Mouse (Mus musculus): ENCODE measurements around the gene Rab9. TPM values are rescaled to one million over a fixed set of nuclear protein-coding genes. Genes with fewer than 3 reads are reported as not detected.
A peak's percentile ranks its signal among the peaks of the same experiment; 100 is the strongest.

The Rab9 gene
- polyA plus RNA-seq, 1 experiment from 2014 or later: 65.3 TPM

- H3K27ac ChIP-seq (ENCODE audit: low read length): no peak overlapping the region
- H3K27me3 ChIP-seq (ENCODE audit: control insufficient read depth, insufficient read depth, low read length): no peaks in the 10 kb centered on the region
- H3K4me1 ChIP-seq (ENCODE audit: control insufficient read depth, insufficient read depth, low read length): no peaks in the 10 kb centered on the region
- no peaks in the 10 kb centered on the region; the same call in 1 of the 2 replicates for H3K36me3 ChIP-seq (ENCODE audit: control insufficient read depth, insufficient read depth, low read length)
- ATAC-seq (ENCODE audit: insufficient number of reproducible peaks, insufficient read depth, low FRiP score, low read depth): no peak
- H3K9me3 ChIP-seq (ENCODE audit: control insufficient read depth, low read depth, low read length): no peaks in the 10 kb centered on the region
- peak overlapping the region; percentile 13; the same call in 1 of the 2 replicates for H3K4me3 ChIP-seq (ENCODE audit: low read depth, low read length)
- no peak overlapping the region for H3K9ac ChIP-seq (replicated peaks; ENCODE audit: low read depth, low read length)
- H3K4me2 ChIP-seq (replicated peaks; ENCODE audit: low read depth, low read length): peak overlapping the region; percentile 52
- 68% methylated on average over 6 of the region's 6 CpGs for WGBS
Observed at GRCm38 (mm10) chrX:166477393-166477792, 2.3 kb downstream of the Rab9 start.

- 75% methylated on average over 6 of the region's 6 CpGs for WGBS
- H3K36me3 ChIP-seq (ENCODE audit: control insufficient read depth, insufficient read depth, low read length): no peaks in the 10 kb centered on the region; the same call in 1 of the 2 replicates
- H3K27me3 ChIP-seq (ENCODE audit: control insufficient read depth, insufficient read depth, low read length): no peaks in the 10 kb centered on the region
- no peaks in the 10 kb centered on the region for H3K4me1 ChIP-seq (ENCODE audit: control insufficient read depth, insufficient read depth, low read length)
- no peak overlapping the region for H3K4me3 ChIP-seq (ENCODE audit: low read depth, low read length)
- H3K27ac ChIP-seq (ENCODE audit: low read length): no peak overlapping the region
- no peak overlapping the region for H3K4me2 ChIP-seq (replicated peaks; ENCODE audit: low read depth, low read length)
- no peak overlapping the region for H3K9ac ChIP-seq (replicated peaks; ENCODE audit: low read depth, low read length)
- H3K9me3 ChIP-seq (ENCODE audit: control insufficient read depth, low read depth, low read length): no peaks in the 10 kb centered on the region
- no peak for ATAC-seq (ENCODE audit: insufficient number of reproducible peaks, insufficient read depth, low FRiP score, low read depth)
Observed at GRCm38 (mm10) chrX:166472612-166473011, 7.1 kb downstream of the Rab9 start.

- WGBS: 92% methylated on average over 7 of the region's 7 CpGs
- Histone ChIP-seq H3K27me3 (ENCODE audit: control insufficient read depth, insufficient read depth, low read length) (no peaks in the 10 kb centered on the region), H3K36me3 (ENCODE audit: control insufficient read depth, insufficient read depth, low read length) (no peaks in the 10 kb centered on the region), H3K27ac (ENCODE audit: low read length) (no peak overlapping the region), H3K9me3 (ENCODE audit: control insufficient read depth, low read depth, low read length) (no peaks in the 10 kb centered on the region), H3K4me2 (replicated peaks; ENCODE audit: low read depth, low read length) (no peak overlapping the region), H3K4me3 (ENCODE audit: low read depth, low read length) (no peak overlapping the region), H3K4me1 (ENCODE audit: control insufficient read depth, insufficient read depth, low read length) (no peaks in the 10 kb centered on the region), H3K9ac (replicated peaks; ENCODE audit: low read depth, low read length) (no peak overlapping the region)
- ATAC-seq (ENCODE audit: insufficient number of reproducible peaks, insufficient read depth, low FRiP score, low read depth): no peak
Observed at GRCm38 (mm10) chrX:166468321-166468720, 11.3 kb downstream of the Rab9 start.

GRCm38 (mm10) chrX:166455525-166455924, 24.1 kb downstream of the Rab9 start:
- no peaks in the 10 kb centered on the region for H3K9me3 ChIP-seq (ENCODE audit: control insufficient read depth, low read depth, low read length)
- no peak overlapping the region for H3K4me3 ChIP-seq (ENCODE audit: low read depth, low read length)
- H3K4me1 ChIP-seq (ENCODE audit: control insufficient read depth, insufficient read depth, low read length): no peaks in the 10 kb centered on the region
- H3K36me3 ChIP-seq (ENCODE audit: control insufficient read depth, insufficient read depth, low read length): no peaks in the 10 kb centered on the region
- H3K4me2 ChIP-seq (replicated peaks; ENCODE audit: low read depth, low read length): no peak overlapping the region
- ATAC-seq (ENCODE audit: insufficient number of reproducible peaks, insufficient read depth, low FRiP score, low read depth): no peak
- H3K27me3 ChIP-seq (ENCODE audit: control insufficient read depth, insufficient read depth, low read length): no peaks in the 10 kb centered on the region
- H3K27ac ChIP-seq (ENCODE audit: low read length): no peak overlapping the region
- 91% methylated on average over 1 of the region's 1 CpGs for WGBS
- H3K9ac ChIP-seq (replicated peaks; ENCODE audit: low read depth, low read length): no peak overlapping the region

- WGBS: 64% methylated on average over 3 of the region's 3 CpGs
- H3K4me3 ChIP-seq (ENCODE audit: low read depth, low read length): no peak overlapping the region
Observed at GRCm38 (mm10) chrX:166454331-166454730, 25.3 kb downstream of the Rab9 start.

GRCm38 (mm10) chrX:166453532-166453931, 26.1 kb downstream of the Rab9 start:
- no peaks in the 10 kb centered on the region for H3K36me3 ChIP-seq (ENCODE audit: control insufficient read depth, insufficient read depth, low read length)
- H3K27me3 ChIP-seq (ENCODE audit: control insufficient read depth, insufficient read depth, low read length): no peaks in the 10 kb centered on the region
- H3K9ac ChIP-seq (replicated peaks; ENCODE audit: low read depth, low read length): no peak overlapping the region
- no peaks in the 10 kb centered on the region for H3K9me3 ChIP-seq (ENCODE audit: control insufficient read depth, low read depth, low read length)
- no peak for ATAC-seq (ENCODE audit: insufficient number of reproducible peaks, insufficient read depth, low FRiP score, low read depth)
- no peak overlapping the region for H3K4me2 ChIP-seq (replicated peaks; ENCODE audit: low read depth, low read length)
- 73% methylated on average over 6 of the region's 6 CpGs for whole genome bisulfite sequencing
- H3K27ac ChIP-seq (ENCODE audit: low read length): no peak overlapping the region
- no peak overlapping the region for H3K4me3 ChIP-seq (ENCODE audit: low read depth, low read length)
- no peaks in the 10 kb centered on the region for H3K4me1 ChIP-seq (ENCODE audit: control insufficient read depth, insufficient read depth, low read length)

More at GRCm38 (mm10) chrX:166454331-166454730, 25.3 kb downstream of the Rab9 start:
- H3K9ac ChIP-seq (replicated peaks; ENCODE audit: low read depth, low read length): no peak overlapping the region
- no peaks in the 10 kb centered on the region for H3K36me3 ChIP-seq (ENCODE audit: control insufficient read depth, insufficient read depth, low read length)
- no peaks in the 10 kb centered on the region for H3K4me1 ChIP-seq (ENCODE audit: control insufficient read depth, insufficient read depth, low read length)
- no peak overlapping the region for H3K4me2 ChIP-seq (replicated peaks; ENCODE audit: low read depth, low read length)
- H3K9me3 ChIP-seq (ENCODE audit: control insufficient read depth, low read depth, low read length): no peaks in the 10 kb centered on the region
- H3K27ac ChIP-seq (ENCODE audit: low read length): no peak overlapping the region
- no peak for ATAC-seq (ENCODE audit: insufficient number of reproducible peaks, insufficient read depth, low FRiP score, low read depth)
- H3K27me3 ChIP-seq (ENCODE audit: control insufficient read depth, insufficient read depth, low read length): no peaks in the 10 kb centered on the region

- no peaks in the 10 kb centered on the region for H3K9me3 ChIP-seq (ENCODE audit: control insufficient read depth, low read depth, low read length)
- no peak for ATAC-seq (ENCODE audit: insufficient number of reproducible peaks, insufficient read depth, low FRiP score, low read depth)
Observed at GRCm38 (mm10) chrX:166444552-166444951, 35.1 kb downstream of the Rab9 start.

GRCm38 (mm10) chrX:166440616-166441063, 39.0 kb downstream of the Rab9 start, which contains the start of gene Ofd1:
Gene Ofd1 (minus strand): TSS chrX:166440704.
- 23% methylated on average over 42 of the region's 44 CpGs for WGBS
- H3K36me3 ChIP-seq (ENCODE audit: control insufficient read depth, insufficient read depth, low read length): no peaks in the 10 kb centered on the region
- no peaks in the 10 kb centered on the region for H3K4me1 ChIP-seq (ENCODE audit: control insufficient read depth, insufficient read depth, low read length)
- no peaks in the 10 kb centered on the region for H3K27me3 ChIP-seq (ENCODE audit: control insufficient read depth, insufficient read depth, low read length)
- H3K9ac ChIP-seq (replicated peaks; ENCODE audit: low read depth, low read length): peak within 1 kb of the TSS; percentile 53
- H3K27ac ChIP-seq (ENCODE audit: low read length): peak within 1 kb of the TSS; percentile 58; the same call in 1 of the 2 replicates
- H3K4me2 ChIP-seq (replicated peaks; ENCODE audit: low read depth, low read length): peak within 1 kb of the TSS; percentile 47
- peak within 1 kb of the TSS; percentile 44 for H3K4me3 ChIP-seq (ENCODE audit: low read depth, low read length)
- ATAC-seq (ENCODE audit: insufficient number of reproducible peaks, insufficient read depth, low FRiP score, low read depth): peak; percentile 99
- no peaks in the 10 kb centered on the region for H3K9me3 ChIP-seq (ENCODE audit: control insufficient read depth, low read depth, low read length)

More at GRCm38 (mm10) chrX:166444552-166444951, 35.1 kb downstream of the Rab9 start:
- no peak overlapping the region for H3K9ac ChIP-seq (replicated peaks; ENCODE audit: low read depth, low read length)
- H3K4me1 ChIP-seq (ENCODE audit: control insufficient read depth, insufficient read depth, low read length): no peaks in the 10 kb centered on the region
- H3K4me2 ChIP-seq (replicated peaks; ENCODE audit: low read depth, low read length): no peak overlapping the region
- no peaks in the 10 kb centered on the region for H3K36me3 ChIP-seq (ENCODE audit: control insufficient read depth, insufficient read depth, low read length)
- H3K27me3 ChIP-seq (ENCODE audit: control insufficient read depth, insufficient read depth, low read length): no peaks in the 10 kb centered on the region
- H3K4me3 ChIP-seq (ENCODE audit: low read depth, low read length): no peak overlapping the region
- no peak overlapping the region for H3K27ac ChIP-seq (ENCODE audit: low read length)
- WGBS: 79% methylated on average over 3 of the region's 3 CpGs

All from stomach, embryonic 14.5 days (tissue).